Mouse (Mus musculus): ENCODE results near the gene Tcf25.

DNA sequence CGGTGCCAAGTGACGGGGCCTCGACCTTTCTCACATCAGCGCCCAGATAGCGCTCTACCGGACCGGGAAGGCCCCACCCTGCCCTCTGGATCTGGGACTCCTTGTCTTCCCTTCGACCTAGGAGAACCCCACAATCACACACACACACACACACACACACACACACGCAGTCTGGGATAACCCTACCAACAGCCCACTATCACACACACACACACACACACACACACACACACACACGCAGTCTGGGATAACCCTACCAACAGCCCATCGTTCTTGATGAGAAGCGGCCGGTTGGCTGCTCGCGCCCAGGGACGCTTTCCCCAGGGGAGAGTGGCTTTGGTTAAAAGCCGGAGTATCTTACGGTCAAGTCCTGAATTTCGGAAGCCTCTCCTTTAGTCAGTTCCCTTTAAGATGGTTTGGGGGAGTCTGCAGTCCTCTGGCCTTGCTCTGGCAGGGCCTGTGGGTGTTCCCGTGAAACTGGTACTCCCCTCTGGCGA lies 40.4 kb upstream of the Tcf25 start:
- no peak for TF ChIP-seq GATA1 (IDR thresholded peaks at IDR 0.05; ENCODE audit: low read length)
- no peak for TF ChIP-seq TAL1 (IDR thresholded peaks at IDR 0.05; ENCODE audit: low read length)

All from erythroblast, embryonic 14.5 days (primary cell).